Mouse (Mus musculus): ENCODE measurements around the gene Toe1. TPM values are rescaled to one million over a fixed set of nuclear protein-coding genes. Genes with fewer than 3 reads are reported as not detected.

The Toe1 gene
- polyA plus RNA-seq, 1 experiment: 30.9 TPM

GRCm38 (mm10) chr4:116777079-116777478 lies 30.4 kb downstream of the Toe1 start:
- Histone ChIP-seq H3K4me1 (ENCODE audit: control insufficient read depth, insufficient read depth, low read length) (no peaks in the 10 kb centered on the region), H3K27me3 (ENCODE audit: control insufficient read depth, insufficient read depth, low read length) (no peaks in the 10 kb centered on the region), H3K27ac (ENCODE audit: control insufficient read depth, insufficient read depth, low read depth, low read length) (no peak overlapping the region), H3K4me3 (ENCODE audit: control insufficient read depth, low read depth, low read length) (no peak overlapping the region), H3K36me3 (ENCODE audit: control insufficient read depth, insufficient read depth, low read length) (no peaks in the 10 kb centered on the region)
- TF ChIP-seq POLR2A (IDR thresholded peaks at IDR 0.05; ENCODE audit: control insufficient read depth, low read depth, low read length): no peak
- TF ChIP-seq CTCF (IDR thresholded peaks at IDR 0.05; ENCODE audit: control insufficient read depth, insufficient read depth, insufficient replicate concordance, low read depth, low read length): no peak

GRCm38 (mm10) chr4:116776391-116776790 lies 31.0 kb downstream of the Toe1 start:
- Histone ChIP-seq H3K27me3 (ENCODE audit: control insufficient read depth, insufficient read depth, low read length) (no peaks in the 10 kb centered on the region), H3K27ac (ENCODE audit: control insufficient read depth, insufficient read depth, low read depth, low read length) (no peak overlapping the region), H3K4me1 (ENCODE audit: control insufficient read depth, insufficient read depth, low read length) (no peaks in the 10 kb centered on the region), H3K4me3 (ENCODE audit: control insufficient read depth, low read depth, low read length) (no peak overlapping the region), H3K36me3 (ENCODE audit: control insufficient read depth, insufficient read depth, low read length) (no peaks in the 10 kb centered on the region)
- no peak for TF ChIP-seq CTCF (IDR thresholded peaks at IDR 0.05; ENCODE audit: control insufficient read depth, insufficient read depth, insufficient replicate concordance, low read depth, low read length)
- no peak for TF ChIP-seq POLR2A (IDR thresholded peaks at IDR 0.05; ENCODE audit: control insufficient read depth, low read depth, low read length)

- no peaks in the 10 kb centered on the region for H3K27me3 ChIP-seq (ENCODE audit: control insufficient read depth, insufficient read depth, low read length)
Observed at GRCm38 (mm10) chr4:116769060-116769459, 38.4 kb downstream of the Toe1 start.

DNA sequence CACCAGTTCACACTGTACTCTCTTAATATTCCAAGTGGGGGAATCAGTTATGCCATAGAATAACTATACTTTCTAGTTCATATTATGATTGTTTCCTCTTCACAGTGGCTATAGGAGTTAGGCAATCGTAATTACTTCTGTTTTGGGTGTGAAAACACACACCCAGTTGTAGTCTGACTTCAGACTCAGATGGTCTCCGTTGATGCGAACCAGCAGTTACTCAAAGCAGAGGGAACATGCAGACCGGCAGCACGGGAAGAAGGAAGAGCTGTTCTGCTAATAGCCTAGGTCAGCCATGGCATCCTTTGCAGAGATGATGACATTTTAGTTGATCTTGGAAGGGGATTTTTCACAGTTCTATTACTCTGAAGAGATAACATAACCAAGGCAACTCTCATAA lies 38.9 kb downstream of the Toe1 start:
- TF ChIP-seq CTCF (IDR thresholded peaks at IDR 0.05; ENCODE audit: control insufficient read depth, insufficient read depth, insufficient replicate concordance, low read depth, low read length): no peak
- TF ChIP-seq POLR2A (IDR thresholded peaks at IDR 0.05; ENCODE audit: control insufficient read depth, low read depth, low read length): no peak
- Histone ChIP-seq H3K36me3 (ENCODE audit: control insufficient read depth, insufficient read depth, low read length) (no peaks in the 10 kb centered on the region), H3K4me1 (ENCODE audit: control insufficient read depth, insufficient read depth, low read length) (no peaks in the 10 kb centered on the region), H3K4me3 (ENCODE audit: control insufficient read depth, low read depth, low read length) (no peak overlapping the region), H3K27ac (ENCODE audit: control insufficient read depth, insufficient read depth, low read depth, low read length) (no peak overlapping the region), H3K27me3 (ENCODE audit: control insufficient read depth, insufficient read depth, low read length) (no peaks in the 10 kb centered on the region)

More at GRCm38 (mm10) chr4:116769060-116769459, 38.4 kb downstream of the Toe1 start:
- H3K4me3 ChIP-seq (ENCODE audit: control insufficient read depth, low read depth, low read length): no peak overlapping the region
- H3K27ac ChIP-seq (ENCODE audit: control insufficient read depth, insufficient read depth, low read depth, low read length): no peak overlapping the region
- H3K4me1 ChIP-seq (ENCODE audit: control insufficient read depth, insufficient read depth, low read length): no peaks in the 10 kb centered on the region
- no peaks in the 10 kb centered on the region for H3K36me3 ChIP-seq (ENCODE audit: control insufficient read depth, insufficient read depth, low read length)
- no peak for TF ChIP-seq CTCF (IDR thresholded peaks at IDR 0.05; ENCODE audit: control insufficient read depth, insufficient read depth, insufficient replicate concordance, low read depth, low read length)
- no peak for TF ChIP-seq POLR2A (IDR thresholded peaks at IDR 0.05; ENCODE audit: control insufficient read depth, low read depth, low read length)

GRCm38 (mm10) chr4:116764001-116764400 lies 43.4 kb downstream of the Toe1 start:
- no peak overlapping the region for H3K27ac ChIP-seq (ENCODE audit: control insufficient read depth, insufficient read depth, low read depth, low read length)
- no peak overlapping the region for H3K4me3 ChIP-seq (ENCODE audit: control insufficient read depth, low read depth, low read length)
- H3K27me3 ChIP-seq (ENCODE audit: control insufficient read depth, insufficient read depth, low read length): no peaks in the 10 kb centered on the region
- no peaks in the 10 kb centered on the region for H3K36me3 ChIP-seq (ENCODE audit: control insufficient read depth, insufficient read depth, low read length)
- H3K4me1 ChIP-seq (ENCODE audit: control insufficient read depth, insufficient read depth, low read length): no peaks in the 10 kb centered on the region
- TF ChIP-seq POLR2A (IDR thresholded peaks at IDR 0.05; ENCODE audit: control insufficient read depth, low read depth, low read length): no peak

GRCm38 (mm10) chr4:116761914-116762313 lies 45.5 kb downstream of the Toe1 start:
- TF ChIP-seq POLR2A (IDR thresholded peaks at IDR 0.05; ENCODE audit: control insufficient read depth, low read depth, low read length) (no peak), CTCF (IDR thresholded peaks at IDR 0.05; ENCODE audit: control insufficient read depth, insufficient read depth, insufficient replicate concordance, low read depth, low read length) (no peak)

GRCm38 (mm10) chr4:116749750-116750149 lies 57.7 kb downstream of the Toe1 start:
- no peaks in the 10 kb centered on the region for H3K36me3 ChIP-seq (ENCODE audit: control insufficient read depth, insufficient read depth, low read length)
- TF ChIP-seq CTCF (IDR thresholded peaks at IDR 0.05; ENCODE audit: control insufficient read depth, insufficient read depth, insufficient replicate concordance, low read depth, low read length) (no peak), POLR2A (IDR thresholded peaks at IDR 0.05; ENCODE audit: control insufficient read depth, low read depth, low read length) (no peak)
- H3K4me1 ChIP-seq (ENCODE audit: control insufficient read depth, insufficient read depth, low read length): no peaks in the 10 kb centered on the region
- H3K4me3 ChIP-seq (ENCODE audit: control insufficient read depth, low read depth, low read length): no peak overlapping the region
- H3K27me3 ChIP-seq (ENCODE audit: control insufficient read depth, insufficient read depth, low read length): no peaks in the 10 kb centered on the region
- H3K27ac ChIP-seq (ENCODE audit: control insufficient read depth, insufficient read depth, low read depth, low read length): no peak overlapping the region

More at GRCm38 (mm10) chr4:116761914-116762313, 45.5 kb downstream of the Toe1 start:
- Histone ChIP-seq H3K4me3 (ENCODE audit: control insufficient read depth, low read depth, low read length) (no peak overlapping the region), H3K27me3 (ENCODE audit: control insufficient read depth, insufficient read depth, low read length) (no peaks in the 10 kb centered on the region), H3K4me1 (ENCODE audit: control insufficient read depth, insufficient read depth, low read length) (no peaks in the 10 kb centered on the region), H3K36me3 (ENCODE audit: control insufficient read depth, insufficient read depth, low read length) (no peaks in the 10 kb centered on the region), H3K27ac (ENCODE audit: control insufficient read depth, insufficient read depth, low read depth, low read length) (no peak overlapping the region)

Other genes starting within 250 kb of the Toe1 start
- 38.8 and 39.9 TPM in 2 replicates for gene Gpbp1l1, start 250.0 kb downstream of the Toe1 start, polyA plus RNA-seq (2012; rRNA removed)
- 3.0 and 3.9 TPM in 2 replicates for gene Ccdc17, start 211.0 kb downstream of the Toe1 start, polyA plus RNA-seq (2012; rRNA removed)
- 110 and 149 TPM in 2 replicates for gene Nasp, start 179.7 kb downstream of the Toe1 start, polyA plus RNA-seq (2012; rRNA removed)
- 103 and 109 TPM in 2 replicates for gene Akr1a1, start 156.0 kb downstream of the Toe1 start, polyA plus RNA-seq (2012; rRNA removed)
- 62.2 and 77.9 TPM in 2 replicates for gene Prdx1, start 122.1 kb downstream of the Toe1 start, polyA plus RNA-seq (2012; rRNA removed)
- 24.9 and 26.8 TPM in 2 replicates for gene Mmachc, start 99.2 kb downstream of the Toe1 start, polyA plus RNA-seq (2012; rRNA removed)
- gene Ccdc163, start 99.1 kb downstream of the Toe1 start, polyA plus RNA-seq (2012; rRNA removed): 185 and 214 TPM in 2 replicates
- gene Tesk2, start 86.7 kb downstream of the Toe1 start, polyA plus RNA-seq (2012; rRNA removed): 33.0 and 35.0 TPM in 2 replicates
- 5.7 and 6.2 TPM in 2 replicates for gene Mutyh, start 83 bp upstream of the Toe1 start, polyA plus RNA-seq (2012; rRNA removed)
- 2.0 and 3.5 TPM in 2 replicates for gene Hpdl, start 14.1 kb upstream of the Toe1 start, polyA plus RNA-seq (2012; rRNA removed)
- 3.7 and 4.7 TPM in 2 replicates for gene Zswim5, start 69.7 kb upstream of the Toe1 start, polyA plus RNA-seq (2012; rRNA removed)
- gene Urod, start 186.8 kb upstream of the Toe1 start, polyA plus RNA-seq (2012; rRNA removed): 16.5 and 16.8 TPM in 2 replicates
- gene Hectd3, start 187.7 kb upstream of the Toe1 start, polyA plus RNA-seq (2012; rRNA removed): 10.7 and 10.9 TPM in 2 replicates
- gene Eif2b3, start 211.8 kb upstream of the Toe1 start, polyA plus RNA-seq (2012; rRNA removed): 5.4 and 6.3 TPM in 2 replicates

Data from testis, adult 2 months (tissue).